Mouse (Mus musculus): ENCODE data around the gene Gstp3.
"Not testable (repeated sequence)": the region's sequence is repeated elsewhere in the genome, so short reads cannot be mapped to it uniquely, and the experiment has no call there.

The Gstp3 gene

DNA sequence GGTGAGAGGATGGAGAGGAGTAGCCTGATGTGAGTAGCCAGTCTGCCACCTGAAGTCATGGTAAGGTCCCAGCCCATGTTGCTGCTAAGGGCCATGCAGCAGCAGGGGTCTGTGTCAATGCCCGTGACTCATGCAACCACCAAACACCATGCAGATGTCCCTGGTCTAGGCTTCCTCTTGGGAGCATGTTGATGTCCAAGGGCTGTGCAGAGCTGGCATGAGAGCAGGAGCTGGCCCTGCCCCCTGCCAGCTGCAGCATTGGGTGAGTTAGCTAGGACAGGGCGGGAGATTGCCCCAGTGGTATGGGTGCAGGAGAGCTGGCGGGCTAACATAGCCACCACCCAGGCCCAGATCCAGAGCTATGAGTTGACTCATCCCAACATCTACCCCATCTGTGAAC is 31.1 kb upstream of the Gstp3 start:
- no peak for DNase-seq (ENCODE audit: low spot score in 2 of 2)

DNA sequence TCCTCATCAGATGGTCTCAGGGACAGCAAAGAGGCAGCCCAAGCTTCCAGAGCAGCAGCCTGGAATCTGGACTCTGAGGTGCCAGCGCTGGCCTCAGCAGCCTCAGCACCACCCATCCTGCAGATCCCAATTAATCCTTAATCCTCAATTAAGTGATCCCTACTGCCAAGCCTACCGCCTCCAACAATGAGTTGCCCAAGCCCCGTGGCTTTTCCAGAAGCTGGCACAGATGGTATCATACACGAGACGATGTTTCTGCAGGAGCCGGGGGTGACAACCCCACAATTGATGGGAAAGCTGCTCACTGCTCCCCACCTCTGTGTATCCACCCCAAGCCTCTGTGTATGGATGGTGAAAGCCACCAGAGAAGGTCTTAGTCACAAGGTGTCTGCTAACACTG is 29.8 kb upstream of the Gstp3 start:
- DNase-seq (ENCODE audit: low spot score in 2 of 2) = no peak

DNA sequence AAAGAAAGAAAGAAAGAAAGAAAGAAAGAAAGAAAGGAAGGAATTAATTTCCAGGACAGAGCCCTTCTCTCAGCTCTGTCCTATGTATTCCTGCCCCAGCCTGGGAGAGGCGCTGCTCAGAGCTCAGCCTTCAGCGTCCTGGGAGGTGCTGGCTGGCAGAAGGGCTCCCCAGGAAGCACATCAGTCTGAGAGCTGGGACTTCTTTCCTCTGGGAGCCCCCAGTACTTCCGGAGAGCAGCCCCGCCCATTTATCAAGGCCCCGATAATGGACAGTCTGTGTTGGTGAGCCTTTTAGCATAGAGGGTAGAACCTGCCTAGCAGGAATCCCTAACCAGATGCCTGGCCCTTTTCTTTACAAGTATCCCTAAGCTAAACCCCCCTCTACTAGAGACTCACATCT is 28.8 kb upstream of the Gstp3 start:
- DNase-seq (ENCODE audit: low spot score in 2 of 2) = no peak

DNA sequence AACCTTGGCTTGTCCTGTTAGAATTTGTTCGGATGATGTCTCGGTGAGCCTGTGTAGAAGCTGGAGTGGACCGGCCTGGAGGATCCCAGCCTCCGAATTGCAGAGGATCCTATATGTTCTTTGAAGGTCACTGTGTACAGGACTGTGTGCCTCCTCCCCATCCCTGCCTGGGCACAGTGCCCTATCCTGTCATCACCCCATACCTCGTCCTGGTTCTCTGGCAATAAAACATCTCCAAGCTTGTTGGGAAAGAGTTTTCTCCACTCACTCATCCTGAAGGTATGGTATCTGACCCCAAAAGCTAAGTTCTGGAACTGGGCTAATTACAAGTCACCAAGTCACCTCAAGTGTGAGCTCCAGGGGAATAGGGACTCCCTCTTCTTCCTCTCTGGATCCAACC is 27.7 kb upstream of the Gstp3 start:
- DNase-seq (ENCODE audit: low spot score in 2 of 2) = no peak

DNA sequence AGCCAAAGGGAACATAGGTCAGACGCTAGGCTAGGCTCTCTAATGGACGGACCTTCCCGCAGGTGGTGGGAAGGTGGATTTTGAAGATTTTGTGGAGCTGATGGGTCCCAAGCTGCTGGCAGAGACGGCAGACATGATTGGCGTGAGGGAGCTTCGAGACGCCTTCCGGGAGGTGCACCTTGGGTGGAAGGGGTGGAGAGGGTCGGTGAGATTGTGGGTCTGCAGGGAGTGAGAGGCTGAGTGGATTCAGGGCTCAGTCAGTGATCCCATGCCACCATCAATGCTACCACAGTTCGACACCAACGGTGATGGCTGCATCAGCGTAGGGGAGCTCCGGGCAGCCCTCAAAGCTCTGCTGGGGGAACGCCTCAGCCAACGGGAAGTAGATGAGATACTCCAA is 26.8 kb upstream of the Gstp3 start:
- DNase-seq (ENCODE audit: low spot score in 2 of 2) = no peak

DNA sequence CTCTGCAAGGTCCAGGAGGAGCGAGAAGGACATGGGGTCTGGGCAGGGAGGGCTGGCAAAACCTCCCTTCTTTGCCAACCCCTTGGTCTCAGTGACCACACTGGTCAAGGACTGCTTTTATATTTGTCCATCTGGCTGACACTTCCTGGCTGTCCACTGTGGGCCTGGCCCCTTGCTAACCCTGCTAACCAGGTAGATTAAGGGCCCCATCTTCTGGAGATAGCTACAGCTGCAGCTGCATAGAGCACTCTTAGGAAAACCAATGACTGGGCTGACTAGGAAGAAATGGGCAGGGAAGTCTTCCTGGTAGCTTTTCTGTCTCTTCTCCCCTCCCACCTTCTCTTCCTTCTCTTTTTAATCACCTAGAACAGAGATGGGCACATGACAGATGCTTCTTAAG is 25.6 kb upstream of the Gstp3 start:
- no peak for DNase-seq (ENCODE audit: low spot score in 2 of 2)

DNA sequence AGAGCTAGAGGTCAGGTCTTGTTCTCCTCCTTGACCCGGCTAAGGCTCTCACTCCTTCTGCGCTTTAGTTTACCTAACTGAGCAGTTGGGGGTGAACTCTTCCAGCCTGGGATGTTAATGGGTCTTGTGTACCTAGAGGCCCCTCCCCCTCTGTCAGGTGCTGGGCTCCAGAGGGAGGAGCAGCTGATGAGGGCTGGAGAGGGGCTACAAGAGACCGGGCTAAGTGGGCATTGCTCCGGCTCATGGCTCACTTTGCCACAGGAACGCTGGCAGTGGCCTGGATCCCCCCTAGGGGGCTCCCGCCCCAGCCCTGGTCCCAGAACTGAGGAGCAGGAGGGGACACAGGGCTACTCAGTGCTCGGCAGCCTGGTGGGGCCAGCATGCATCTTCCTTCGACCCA is 24.5 kb upstream of the Gstp3 start:
- DNase-seq (ENCODE audit: low spot score in 2 of 2) = no peak

DNA sequence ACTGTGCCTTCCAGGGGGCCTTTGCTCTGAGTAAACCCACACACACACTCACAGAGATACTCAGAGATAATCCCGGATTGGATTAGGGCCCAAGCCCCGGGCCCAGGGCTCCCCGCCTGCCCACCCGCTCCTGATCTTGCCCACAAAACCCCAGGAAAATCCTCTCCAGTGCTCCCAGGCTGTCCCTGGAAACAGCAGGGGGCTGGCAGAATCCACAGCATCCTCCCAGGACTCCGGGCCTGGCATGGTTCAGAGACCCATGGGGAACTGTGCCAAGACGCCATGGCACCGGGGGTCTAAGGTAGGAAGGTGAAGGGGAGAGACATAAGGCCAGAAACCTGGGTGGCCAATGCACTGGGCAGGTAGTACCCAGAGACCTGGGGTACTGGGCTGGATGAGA is 23.9 kb upstream of the Gstp3 start:
- no peak for DNase-seq (ENCODE audit: low spot score in 2 of 2)

DNA sequence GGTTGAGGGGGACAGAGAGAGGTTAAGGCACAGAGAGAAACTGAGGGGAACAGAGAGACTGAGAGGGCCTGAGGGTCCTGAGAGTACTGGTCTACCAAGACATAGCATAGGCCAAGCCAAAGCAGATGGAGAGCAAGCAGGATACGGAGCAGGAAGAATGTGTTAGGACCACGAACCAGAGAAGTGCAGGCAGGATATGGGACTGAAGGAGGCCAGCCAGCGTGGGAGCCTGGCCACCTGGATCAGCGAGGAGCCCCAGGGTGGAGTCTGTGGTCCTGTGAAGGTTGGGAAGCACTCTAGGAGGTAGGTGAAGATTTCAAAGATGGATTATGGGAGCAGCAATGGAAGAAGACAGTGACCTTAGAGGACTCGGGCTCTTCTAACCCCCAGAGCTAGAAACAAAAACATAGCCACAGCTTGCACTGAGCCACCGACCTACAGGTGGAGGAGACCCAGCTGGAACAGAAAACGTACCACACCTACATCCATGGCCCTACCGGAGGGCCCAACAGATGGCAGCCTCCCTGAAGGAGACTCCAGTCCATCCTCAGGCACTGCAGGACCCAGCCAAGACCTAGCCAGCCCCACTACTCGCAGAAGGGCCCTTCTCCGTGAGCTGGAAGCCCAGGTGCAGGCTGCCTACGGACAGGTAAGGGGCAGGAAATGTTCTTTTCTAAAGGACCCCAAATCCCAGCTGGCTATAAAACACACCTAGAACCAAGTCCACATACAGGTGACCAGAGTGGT is 23.0 kb upstream of the Gstp3 start:
- DNase-seq (ENCODE audit: low spot score in 2 of 2) = no peak

DNA sequence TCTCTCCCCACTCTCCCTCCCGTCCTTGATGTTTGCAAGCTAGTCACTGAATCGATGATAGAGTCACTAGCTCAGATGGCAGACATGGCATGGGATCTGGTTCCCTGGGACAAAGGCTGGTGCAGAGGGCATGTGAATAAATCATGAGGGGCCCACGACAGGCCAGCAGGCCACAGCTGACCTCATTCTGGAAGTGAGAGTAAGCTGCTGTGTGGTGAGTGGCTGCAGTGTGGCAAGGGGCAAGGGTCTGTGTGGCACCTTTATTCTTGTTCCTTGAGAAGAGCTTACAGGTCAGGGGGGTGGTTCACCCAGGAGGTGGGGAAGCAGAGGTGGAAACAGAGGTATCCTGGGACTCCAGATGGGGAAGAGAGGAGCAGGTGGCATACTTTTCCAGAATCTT is 22.0 kb upstream of the Gstp3 start, which contains the start of gene Cabp2:
Gene Cabp2, plus strand, starts transcription at position 185 of the 400 bp plus-strand sequence.
- no peak for DNase-seq (ENCODE audit: low spot score in 2 of 2)

GRCm38 (mm10) chr19:4080511-4081009 is 21.2 kb upstream of the Gstp3 start:
- DNase-seq (ENCODE audit: low spot score in 2 of 2) = no peak

- no peak for DNase-seq (ENCODE audit: low spot score in 2 of 2)
Observed at GRCm38 (mm10) chr19:4079594-4079993, 20.2 kb upstream of the Gstp3 start.

DNA sequence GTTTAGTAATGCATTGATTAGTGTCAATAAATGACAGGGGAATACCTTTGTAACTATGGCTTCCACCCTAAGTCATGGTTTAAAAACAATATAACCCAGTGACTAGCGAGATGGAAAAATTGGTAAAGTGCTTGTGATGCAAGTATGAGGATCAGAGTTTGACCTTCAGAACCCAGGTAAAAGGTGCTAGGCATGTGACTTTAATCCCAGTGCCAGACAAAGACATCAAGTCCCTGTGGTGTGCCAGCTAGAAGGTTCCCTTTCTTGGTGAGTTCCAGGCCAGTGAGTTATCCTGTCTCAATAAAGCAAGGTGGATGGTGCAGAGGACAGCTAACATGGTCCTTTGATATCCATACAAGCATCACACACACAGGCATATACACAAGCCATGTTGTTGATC is 16.2 kb upstream of the Gstp3 start:
- DNase-seq (ENCODE audit: low spot score in 2 of 2) = no peak

DNA sequence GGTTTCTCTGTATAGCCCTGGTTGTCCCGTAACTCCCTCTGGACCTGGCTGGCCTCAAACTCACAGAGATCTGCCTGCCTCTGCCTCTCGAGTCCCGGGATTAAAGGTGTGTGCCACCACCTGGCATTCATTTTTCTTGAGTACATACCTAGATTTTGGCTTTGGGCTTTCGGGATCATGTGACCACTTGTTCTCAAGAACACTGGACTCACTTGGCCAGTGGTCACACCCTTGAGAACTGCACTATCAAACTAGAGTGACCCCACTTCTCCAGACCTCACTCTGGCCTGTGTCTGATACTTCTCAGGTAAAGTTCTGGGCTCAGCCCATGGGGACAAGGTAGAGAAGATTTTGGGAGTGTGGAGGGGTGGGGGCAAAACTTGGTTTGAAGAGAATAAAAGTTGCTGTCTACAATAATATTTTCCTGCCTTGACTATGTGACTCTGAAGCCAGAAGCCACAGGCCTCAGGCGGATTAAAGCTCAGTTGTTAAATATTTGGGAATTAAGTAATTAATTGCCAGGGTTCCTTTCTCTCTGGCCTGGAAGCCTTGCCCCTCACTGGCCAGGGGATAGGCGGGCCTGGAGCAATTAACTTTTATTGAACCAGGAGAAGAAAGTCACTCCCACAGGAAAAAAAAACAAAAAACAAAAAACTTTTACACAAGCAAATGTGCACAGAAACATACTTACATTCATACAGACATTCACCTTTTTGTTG is 13.5 kb upstream of the Gstp3 start:
- DNase-seq (ENCODE audit: low spot score in 2 of 2) = no peak

GRCm38 (mm10) chr19:4071406-4071805 is 12.0 kb upstream of the Gstp3 start:
- no peak for DNase-seq (ENCODE audit: low spot score in 2 of 2)

GRCm38 (mm10) chr19:4070756-4071155 is 11.4 kb upstream of the Gstp3 start:
- DNase-seq (ENCODE audit: low spot score in 2 of 2) = no peak

- DNase-seq (ENCODE audit: low spot score in 2 of 2) = no peak
Observed at GRCm38 (mm10) chr19:4070311-4070710, 10.9 kb upstream of the Gstp3 start.

- no peak for DNase-seq (ENCODE audit: low spot score in 2 of 2)
Observed at GRCm38 (mm10) chr19:4068717-4069410, 9.5 kb upstream of the Gstp3 start.

- not testable (repeated sequence) for DNase-seq (ENCODE audit: low spot score in 2 of 2)
Observed at GRCm38 (mm10) chr19:4068242-4068641, 8.9 kb upstream of the Gstp3 start.

DNA sequence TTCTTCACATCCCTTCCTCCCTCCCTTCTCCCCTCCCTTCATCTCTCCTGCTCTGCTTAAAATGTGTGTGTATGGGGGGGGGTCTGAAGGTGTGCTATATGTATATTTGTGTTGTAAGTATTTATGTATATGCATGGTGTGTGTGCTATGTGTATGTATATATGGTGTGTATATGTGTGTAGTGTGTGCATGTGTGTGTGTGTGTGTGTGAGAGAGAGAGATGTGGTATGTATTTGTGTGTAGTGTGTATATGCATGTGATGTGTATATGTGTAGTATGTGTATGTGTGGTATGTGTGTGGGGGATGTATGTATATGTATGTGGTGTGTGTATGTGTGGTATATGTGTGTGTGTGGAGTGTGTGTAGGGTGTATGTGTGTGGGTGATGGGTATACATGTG is 7.5 kb upstream of the Gstp3 start:
- DNase-seq (ENCODE audit: low spot score in 2 of 2) = no peak

DNA sequence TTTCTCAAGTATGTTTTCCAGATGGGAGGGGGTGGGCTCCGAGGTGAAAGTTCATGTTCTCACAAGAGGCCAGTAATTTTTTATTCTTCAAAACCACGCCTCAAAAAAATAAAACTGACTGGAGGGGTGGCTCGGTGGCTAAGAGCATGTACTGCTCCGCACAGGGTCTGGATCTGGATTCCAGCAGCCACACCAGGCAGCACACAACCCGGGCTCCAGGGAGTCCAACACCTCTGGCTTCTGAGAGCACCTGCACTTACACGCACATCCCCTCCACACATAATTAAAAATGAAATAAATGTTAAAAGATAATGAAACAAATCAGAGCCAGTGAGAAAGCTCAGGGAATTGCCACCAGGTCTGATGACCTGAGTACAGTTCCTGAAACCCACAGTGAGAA is 6.9 kb upstream of the Gstp3 start:
- DNase-seq (ENCODE audit: low spot score in 2 of 2) = no peak

DNA sequence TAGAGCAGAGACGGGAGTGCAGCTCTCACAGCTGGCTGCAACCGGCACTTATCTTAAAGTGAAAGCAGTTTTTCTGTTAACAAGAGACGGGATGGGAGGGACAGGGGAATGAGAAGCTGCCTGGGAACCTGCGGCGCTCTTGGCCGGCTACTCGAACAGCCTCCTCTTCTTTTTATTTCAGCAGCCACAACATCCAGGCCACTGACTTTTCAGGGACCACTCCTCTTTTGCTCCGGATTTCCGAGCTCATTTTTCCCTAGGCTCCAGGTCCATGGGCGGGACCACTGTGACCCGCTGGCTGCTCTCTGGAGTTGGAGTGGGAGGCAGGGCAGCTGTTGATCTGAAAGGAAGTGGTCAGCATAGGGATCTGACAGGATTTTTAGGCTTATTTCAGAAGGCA is 5.1 kb upstream of the Gstp3 start:
- DNase-seq (ENCODE audit: low spot score in 2 of 2) = not testable (repeated sequence)

DNA sequence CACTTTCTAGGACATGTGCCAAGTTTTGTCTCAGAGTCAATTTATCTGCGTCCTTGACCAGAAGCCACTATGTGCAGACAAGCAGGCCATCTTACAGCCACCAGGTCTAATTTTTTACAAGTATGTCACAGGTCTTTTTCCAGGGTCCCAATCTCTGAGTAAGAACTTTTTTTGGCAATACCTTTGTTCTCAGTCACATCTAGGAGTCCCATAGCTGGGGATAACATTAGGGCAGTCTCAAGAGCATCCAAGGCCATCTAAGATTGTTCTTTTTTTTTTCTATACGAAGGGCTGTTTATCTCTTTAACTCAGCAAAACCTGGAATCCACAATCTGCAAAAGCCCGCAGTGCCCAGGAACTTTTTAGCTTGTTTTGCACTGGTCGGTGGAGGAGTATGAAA is 4.0 kb upstream of the Gstp3 start:
- DNase-seq (ENCODE audit: low spot score in 2 of 2) = not testable (repeated sequence)

Measured in urinary bladder, postnatal 4 days (tissue).